Mouse (Mus musculus): ENCODE results near the gene Lrrc9. TPM values are rescaled to one million over a fixed set of nuclear protein-coding genes. Genes with fewer than 3 reads are reported as not detected.

Gene Lrrc9
- polyA plus RNA-seq (2012; rRNA removed): 0.07 TPM in 2 replicates

GRCm38 (mm10) chr12:72441839-72442576 is at the start of gene Lrrc9:
Gene Lrrc9 (plus strand): TSS chr12:72441866.
- DNase-seq (ENCODE audit: low spot score): no peak

- DNase-seq (ENCODE audit: low spot score): no peak
Observed at GRCm38 (mm10) chr12:72393046-72393805, 48.4 kb upstream of the Lrrc9 start.

GRCm38 (mm10) chr12:72405031-72405430 is 36.6 kb upstream of the Lrrc9 start:
- DNase-seq (ENCODE audit: low spot score): no peak

DNA sequence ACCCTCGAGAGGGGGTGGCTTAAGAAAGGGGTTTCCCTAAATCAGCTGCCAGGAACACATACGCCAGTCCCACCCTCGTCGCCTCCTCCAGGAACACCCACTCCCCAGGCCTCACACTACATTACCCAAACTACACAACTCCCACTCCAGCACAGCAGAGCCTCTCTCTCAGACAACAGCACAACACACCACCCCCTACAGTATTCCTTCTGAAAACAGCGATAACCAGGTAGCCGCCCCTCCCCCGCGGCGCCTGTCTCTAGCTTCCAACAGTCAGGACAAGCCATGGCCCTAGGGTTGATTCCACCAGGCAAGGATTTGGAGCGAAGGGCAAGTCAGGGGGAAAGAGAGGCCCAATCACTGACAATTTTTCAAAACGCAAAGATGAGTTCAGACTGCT is 34.5 kb upstream of the Lrrc9 start:
- DNase-seq (ENCODE audit: low spot score): no peak

GRCm38 (mm10) chr12:72407721-72408110 is 34.0 kb upstream of the Lrrc9 start:
- no peak for DNase-seq (ENCODE audit: low spot score)

- DNase-seq (ENCODE audit: low spot score): peak; percentile 32
Observed at GRCm38 (mm10) chr12:72408111-72408891, 33.4 kb upstream of the Lrrc9 start.

DNA sequence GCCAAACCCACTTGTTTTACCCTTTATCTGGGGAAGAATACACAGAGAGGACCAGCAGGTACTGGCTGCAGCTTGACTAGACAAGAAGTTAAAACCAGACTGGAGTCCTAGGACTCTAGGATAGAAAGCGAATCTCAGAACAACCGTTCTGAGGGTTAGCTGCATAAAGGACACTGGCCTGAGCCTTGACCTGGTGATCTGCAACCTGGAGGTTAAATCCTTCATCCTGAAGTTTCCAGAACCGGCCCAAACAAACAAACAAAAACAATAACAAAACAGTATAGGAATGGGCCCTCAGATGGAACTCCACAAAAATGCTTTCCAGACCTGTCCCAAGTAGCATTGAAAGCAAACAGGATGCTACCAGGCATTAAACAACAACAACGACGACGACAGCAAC is 32.7 kb upstream of the Lrrc9 start, which contains the start of gene Rtn1:
Gene Rtn1, minus strand, starts transcription at position 101 of the 400 bp plus-strand sequence.
- DNase-seq (ENCODE audit: low spot score): no peak

GRCm38 (mm10) chr12:72417762-72418161 is 23.9 kb upstream of the Lrrc9 start:
- DNase-seq (ENCODE audit: low spot score): no peak

DNA sequence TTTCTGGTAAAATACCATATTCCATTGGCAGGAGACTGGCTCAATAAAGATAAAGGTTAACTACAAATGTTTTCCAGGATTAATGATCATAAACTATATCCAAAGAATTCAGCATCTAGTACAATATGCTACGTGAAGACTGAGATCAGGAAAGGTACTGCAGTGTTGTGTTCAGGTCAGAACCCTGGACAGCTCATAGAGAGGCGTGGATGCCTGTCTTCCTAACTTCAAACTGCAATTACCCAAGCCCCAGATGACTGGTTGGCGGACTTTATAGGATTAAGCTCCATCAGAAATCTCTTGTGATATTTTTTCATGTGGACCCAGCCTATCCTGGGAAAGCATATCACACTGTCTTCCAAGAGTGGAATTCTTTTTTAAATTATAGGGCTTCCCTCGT is 19.0 kb upstream of the Lrrc9 start:
- no peak for DNase-seq (ENCODE audit: low spot score)

DNA sequence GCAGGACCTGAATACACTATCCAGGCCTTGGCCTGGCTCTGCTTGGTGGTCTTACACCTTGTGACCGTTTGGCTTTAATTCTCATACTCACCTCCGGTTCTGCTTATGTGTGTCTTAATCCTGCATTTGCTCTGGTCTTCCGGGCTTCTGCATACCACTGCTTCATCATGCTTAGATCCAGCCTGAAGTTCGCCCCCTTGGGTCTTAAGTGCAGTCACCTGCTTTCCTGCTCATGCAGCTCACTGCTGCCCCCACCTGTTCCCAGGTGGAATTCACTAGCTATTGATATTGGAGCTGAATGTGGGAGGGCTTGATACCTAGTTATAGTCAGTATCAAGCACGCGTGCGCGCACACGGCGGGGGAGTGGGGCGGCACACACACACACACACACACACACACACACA is 13.9 kb upstream of the Lrrc9 start:
- peak; percentile 39 for DNase-seq (ENCODE audit: low spot score)

DNA sequence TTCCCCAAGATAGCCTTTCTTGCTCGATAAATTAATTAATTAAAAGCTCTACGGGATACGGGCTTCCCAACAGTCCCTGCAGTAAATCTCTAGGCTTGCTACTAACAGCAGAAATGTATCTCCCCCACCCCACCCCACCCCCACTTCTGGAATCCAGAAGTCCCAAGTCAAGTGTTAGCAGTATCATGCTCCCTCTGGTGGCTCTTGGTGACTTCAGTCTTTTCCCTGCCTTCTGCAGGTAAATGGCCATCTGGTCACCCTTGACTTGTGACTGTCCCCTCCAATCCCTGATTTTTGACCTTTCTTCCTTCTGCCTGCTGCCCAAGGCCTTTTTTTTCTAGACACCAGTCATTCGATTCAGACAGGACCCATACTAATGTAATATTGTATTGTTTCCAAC is 9.5 kb upstream of the Lrrc9 start:
- no peak for DNase-seq (ENCODE audit: low spot score)

DNA sequence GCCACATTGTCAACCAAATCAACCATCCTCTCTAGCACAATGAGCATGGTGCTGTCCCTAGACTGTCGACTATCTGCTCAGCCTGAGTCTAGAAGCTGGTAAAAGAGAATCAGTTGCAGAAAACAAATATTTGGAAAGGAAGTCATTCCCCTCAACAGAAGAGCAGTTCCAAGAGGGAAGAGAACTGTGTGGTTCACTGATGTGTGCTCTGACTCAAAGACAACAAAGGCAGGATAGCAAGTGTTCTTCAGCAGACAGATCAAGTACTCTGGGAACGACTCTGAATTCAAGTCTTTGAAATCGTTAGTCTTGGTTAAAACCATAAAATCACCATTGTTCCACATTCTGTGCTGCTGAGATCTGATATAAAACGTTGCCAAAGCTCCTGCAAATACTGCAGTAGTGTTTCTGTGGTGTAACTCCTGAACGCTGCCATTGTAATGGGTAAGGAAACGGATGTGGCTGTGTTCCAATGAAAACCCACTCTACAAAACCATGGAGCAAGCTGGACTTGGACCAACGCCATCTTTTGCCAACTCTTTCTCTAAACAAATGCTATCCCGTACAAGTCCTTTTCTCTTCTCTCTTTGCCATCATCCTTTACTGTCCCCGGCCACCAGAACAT is 8.3 kb upstream of the Lrrc9 start:
- DNase-seq (ENCODE audit: low spot score): no peak

DNA sequence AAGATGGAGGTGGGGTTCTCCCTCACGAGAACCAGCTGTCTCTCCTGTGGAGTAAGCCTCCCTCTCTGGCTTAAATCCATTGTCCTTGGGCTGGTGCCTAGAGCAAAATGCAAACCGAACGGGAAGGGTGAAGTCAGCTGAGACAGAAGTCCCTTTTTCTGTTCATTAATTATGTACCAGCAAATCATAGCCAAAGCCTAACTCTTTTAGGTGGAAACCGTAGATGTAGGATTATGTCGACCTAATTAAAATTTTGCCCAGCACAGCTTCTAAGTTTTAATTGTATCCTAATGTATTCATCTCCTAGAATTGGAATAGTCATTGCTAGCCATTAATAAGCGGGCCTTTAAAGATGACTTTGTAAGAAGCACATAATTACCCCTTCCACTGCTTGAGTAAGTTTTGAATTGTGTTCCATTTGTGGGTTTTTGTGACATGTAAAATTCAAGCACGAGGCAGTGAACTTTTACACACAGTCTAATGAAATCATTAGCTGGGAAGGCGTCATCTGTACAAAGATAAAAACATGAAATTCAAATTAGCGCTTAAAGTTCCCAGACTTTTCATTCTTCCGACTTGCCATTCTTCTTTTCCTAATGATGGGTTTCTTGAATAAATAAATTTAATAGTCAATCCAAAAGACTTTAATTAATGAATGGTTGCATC is 3.9 kb upstream of the Lrrc9 start:
- DNase-seq (ENCODE audit: low spot score): no peak

DNA sequence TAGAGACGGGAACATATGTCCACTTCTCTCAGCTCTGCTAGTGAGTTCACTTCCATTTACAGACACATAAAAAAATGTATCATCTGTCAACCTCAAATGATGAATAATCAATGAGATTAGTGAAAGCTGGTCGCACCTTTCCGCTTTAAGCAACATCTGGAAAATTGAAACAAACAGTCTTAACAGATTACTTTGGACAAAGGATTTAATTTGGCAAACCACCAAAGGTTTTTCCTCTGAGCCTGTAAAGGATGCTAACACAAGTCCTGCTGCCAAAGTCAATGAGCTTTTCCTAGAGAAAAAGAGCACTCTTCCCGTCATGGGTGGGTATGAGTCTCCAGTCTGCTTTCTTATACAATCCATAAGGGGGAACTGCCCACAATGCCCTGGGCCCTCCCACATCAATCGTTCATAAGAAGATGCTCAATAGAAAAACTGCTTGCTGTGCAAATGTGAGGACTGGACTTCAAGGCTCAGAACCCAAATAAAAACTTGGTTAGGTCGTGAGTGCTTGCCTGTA is 2.6 kb upstream of the Lrrc9 start:
- DNase-seq (ENCODE audit: low spot score): no peak

GRCm38 (mm10) chr12:72453941-72454340 is 12.3 kb downstream of the Lrrc9 start:
- no peak for DNase-seq (ENCODE audit: low spot score)

- DNase-seq (ENCODE audit: low spot score): no peak
Observed at GRCm38 (mm10) chr12:72461191-72461893, 19.7 kb downstream of the Lrrc9 start.

DNA sequence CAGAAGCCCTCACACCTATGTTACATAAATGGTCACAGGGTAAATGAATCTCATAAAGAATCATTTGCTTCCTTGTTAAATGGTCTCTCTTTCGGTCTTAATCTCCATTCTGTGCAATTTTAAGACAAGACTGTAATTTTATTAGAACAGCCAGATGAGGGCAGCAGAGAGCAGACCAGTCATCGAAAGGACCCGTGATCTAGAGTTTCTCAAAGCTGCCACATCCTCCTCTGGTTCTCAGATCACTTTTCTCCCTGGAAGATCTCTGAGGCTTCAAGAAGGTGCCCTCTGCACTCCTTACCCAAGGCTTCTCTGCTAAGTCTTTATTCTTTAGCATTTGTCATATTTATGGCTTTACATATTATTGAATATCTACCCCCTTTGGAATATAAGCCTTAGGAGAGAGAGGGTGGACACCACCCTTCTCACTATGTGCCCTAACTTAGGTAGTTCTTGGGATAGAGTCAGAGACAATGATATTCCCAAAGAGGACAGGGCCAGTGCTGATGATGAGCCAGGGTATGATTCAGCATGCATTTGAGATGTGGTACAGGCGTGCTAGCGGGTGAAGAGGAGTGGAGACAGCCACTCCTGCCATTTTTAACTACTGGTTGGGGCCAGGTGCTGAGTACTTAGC is 20.3 kb downstream of the Lrrc9 start:
- DNase-seq (ENCODE audit: low spot score): no peak

DNA sequence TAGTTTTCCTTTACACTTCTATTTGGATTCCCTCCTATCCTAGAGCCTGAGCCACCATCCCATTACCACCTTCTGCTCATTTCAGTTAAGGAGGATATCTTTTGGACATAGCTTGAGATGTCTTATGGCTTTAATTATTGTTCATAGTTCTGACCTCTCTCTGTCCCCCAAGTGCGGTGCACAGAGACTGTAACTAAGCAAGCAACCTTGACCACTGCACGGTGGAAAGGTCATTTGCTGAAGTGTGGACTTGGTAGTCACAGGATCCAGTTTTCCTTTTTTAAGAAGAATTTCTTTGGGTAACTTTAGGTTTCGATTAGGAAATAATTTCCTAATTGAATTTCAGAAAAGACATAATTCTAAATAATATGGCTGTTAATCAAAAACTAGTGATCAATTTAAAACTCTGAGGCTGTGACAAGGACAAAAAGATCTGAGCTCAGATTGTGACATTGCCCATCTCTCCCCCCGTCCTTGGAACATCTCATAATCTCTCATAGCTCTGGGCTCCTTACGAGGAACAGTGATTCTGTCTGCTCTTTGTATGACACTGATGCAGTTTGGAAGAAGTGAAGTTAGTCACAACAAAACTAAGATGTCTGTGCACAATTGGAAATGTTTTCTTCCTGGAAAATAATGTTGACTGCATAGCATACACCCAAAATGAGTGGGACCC is 24.3 kb downstream of the Lrrc9 start:
- DNase-seq (ENCODE audit: low spot score): no peak

- DNase-seq (ENCODE audit: low spot score): no peak
Observed at GRCm38 (mm10) chr12:72467269-72467668, 25.6 kb downstream of the Lrrc9 start.
